Mouse (Mus musculus) frontal cortex, adult (tissue): ENCODE results near the gene Chrdl2.
"Not testable (repeated sequence)": the region's sequence is repeated elsewhere in the genome, so short reads cannot be mapped to it uniquely, and the experiment has no call there.

Experiments used
- ATAC-seq: cut with Nextera tagmentation; 2 replicates; pipeline ENCODE4 v1.9.2; 2017; ENCODE audit warnings: mild to moderate bottlenecking, moderate library complexity, mixed read lengths; ENCODE audit not compliant: low TSS enrichment

Gene Chrdl2

GRCm38 (mm10) chr7:100034815-100035463, 29.0 kb downstream of the Chrdl2 start:
- ATAC-seq = no peak

- no peak for ATAC-seq
Measured at GRCm38 (mm10) chr7:100036050-100036449, 30.1 kb downstream of the Chrdl2 start.

GRCm38 (mm10) chr7:100036495-100036894, 30.5 kb downstream of the Chrdl2 start:
- no peak for ATAC-seq

GRCm38 (mm10) chr7:100042120-100042519, 36.1 kb downstream of the Chrdl2 start:
- ATAC-seq = no peak

- no peak for ATAC-seq
Measured at GRCm38 (mm10) chr7:100043096-100043495, 37.1 kb downstream of the Chrdl2 start.

GRCm38 (mm10) chr7:100043605-100044031, 37.6 kb downstream of the Chrdl2 start:
- no peak for ATAC-seq

GRCm38 (mm10) chr7:100046486-100046885, 40.5 kb downstream of the Chrdl2 start:
- ATAC-seq = no peak

GRCm38 (mm10) chr7:100051904-100052303, 45.9 kb downstream of the Chrdl2 start:
- ATAC-seq = no peak

- ATAC-seq = not testable (repeated sequence)
Measured at GRCm38 (mm10) chr7:100052991-100053390, 47.0 kb downstream of the Chrdl2 start.

GRCm38 (mm10) chr7:100073959-100074358, 68.0 kb downstream of the Chrdl2 start:
- no peak for ATAC-seq

- no peak for ATAC-seq
Measured at GRCm38 (mm10) chr7:100076296-100076695, 70.3 kb downstream of the Chrdl2 start.

- no peak for ATAC-seq
Measured at GRCm38 (mm10) chr7:100077071-100077470, 71.1 kb downstream of the Chrdl2 start.

- no peak for ATAC-seq
Measured at GRCm38 (mm10) chr7:100080087-100080781, 74.3 kb downstream of the Chrdl2 start.

GRCm38 (mm10) chr7:100082836-100083235, 76.9 kb downstream of the Chrdl2 start:
- no peak for ATAC-seq

GRCm38 (mm10) chr7:100083812-100084211, 77.8 kb downstream of the Chrdl2 start:
- ATAC-seq = no peak
